Mouse (Mus musculus) adrenal gland, postnatal 25 days (tissue): ENCODE results near the gene G3bp2. TPM values are rescaled to one million over a fixed set of nuclear protein-coding genes. Genes with fewer than 3 reads are reported as not detected.
A peak's percentile ranks its signal among the peaks of the same experiment; 100 is the strongest.

Source experiments
- DNase-seq: peaks from one replicate; pipeline ENCODE4 v3.0.0; 2021; ENCODE audit warnings: mixed read lengths
- total RNA-seq: library from RNA; stranded (reverse); gene quantifications from 2 replicates; pipeline ENCODE4 v1.2.3, GENCODE M21; 2021

Gene G3bp2
- total RNA-seq, 1 experiment from 2014 or later, result 133 TPM

DNA sequence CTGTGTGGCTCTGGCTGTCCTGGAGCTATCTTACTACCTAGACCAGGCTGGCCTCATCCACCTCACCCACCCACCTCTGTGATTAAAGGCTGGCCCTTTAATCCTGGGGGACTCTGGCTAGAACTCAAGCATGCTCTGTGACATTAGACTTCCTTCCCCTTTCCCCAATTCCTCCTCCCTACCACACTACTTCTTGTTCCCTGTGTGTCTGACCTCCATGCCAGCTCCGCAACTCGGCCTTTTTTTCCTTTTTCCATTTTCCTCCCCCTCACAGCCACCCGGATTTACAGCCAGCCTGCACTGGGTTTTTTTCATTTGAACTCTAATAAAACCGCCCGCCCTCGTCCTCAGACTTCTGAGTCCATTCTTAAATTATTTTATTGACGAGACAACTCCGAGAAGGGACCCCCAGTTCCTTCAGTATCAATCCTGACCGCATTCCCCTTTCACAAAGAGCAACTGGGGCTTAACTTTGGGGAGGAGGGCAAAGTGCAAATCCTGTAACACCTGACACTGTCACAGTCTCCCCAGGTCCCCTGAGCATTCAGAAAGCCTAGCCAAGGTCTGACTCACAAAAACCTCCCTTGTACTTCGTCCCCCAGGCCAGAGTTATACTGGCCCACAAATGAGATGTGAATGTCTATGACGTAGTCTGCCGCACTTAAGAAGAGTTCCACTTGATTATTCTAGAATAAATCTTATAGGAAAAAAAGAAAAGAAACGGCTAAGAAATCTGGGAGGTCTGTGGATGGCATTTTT lies 15.0 kb upstream of the G3bp2 start:
- no peak for DNase-seq

DNA sequence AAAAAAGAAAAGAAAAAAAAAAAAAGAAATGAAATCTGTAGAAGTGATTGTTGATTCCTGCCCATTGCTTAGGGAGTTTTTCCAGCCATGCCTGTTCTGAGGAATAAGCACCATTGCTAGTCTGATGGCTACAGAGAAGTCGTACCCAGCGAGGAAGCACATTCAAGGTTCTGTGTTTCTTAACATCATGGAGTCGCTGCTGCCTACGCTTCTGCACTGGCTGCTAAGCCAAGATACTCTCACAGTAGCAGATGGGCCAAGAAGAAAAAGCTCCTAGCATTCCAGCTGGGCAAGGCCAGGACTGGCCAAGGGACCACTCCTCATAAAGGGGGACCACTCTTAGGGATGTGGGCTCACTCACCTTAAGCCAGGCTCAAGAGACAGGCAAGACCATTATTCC lies 14.3 kb upstream of the G3bp2 start:
- no peak for DNase-seq

DNA sequence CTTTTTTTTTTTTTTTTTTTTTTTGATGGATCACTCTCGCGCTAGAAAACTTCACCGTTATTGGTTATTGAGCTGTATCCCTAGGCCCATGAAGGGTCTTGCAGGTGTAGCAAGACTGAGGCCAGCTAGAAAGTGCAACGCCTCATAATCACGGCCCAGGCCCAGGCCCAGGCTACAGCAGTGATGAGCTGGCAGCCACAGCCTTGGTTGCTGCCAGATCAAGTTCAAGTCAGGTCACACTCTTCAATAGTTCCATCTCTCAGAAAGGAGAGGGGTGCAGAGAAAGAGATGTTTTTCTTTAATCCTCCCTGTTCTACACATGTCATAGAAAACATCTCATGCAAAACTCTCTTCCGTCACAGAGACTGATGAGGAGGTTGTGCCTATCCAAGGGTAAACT lies 13.3 kb upstream of the G3bp2 start:
- DNase-seq, result peak; percentile 21

DNA sequence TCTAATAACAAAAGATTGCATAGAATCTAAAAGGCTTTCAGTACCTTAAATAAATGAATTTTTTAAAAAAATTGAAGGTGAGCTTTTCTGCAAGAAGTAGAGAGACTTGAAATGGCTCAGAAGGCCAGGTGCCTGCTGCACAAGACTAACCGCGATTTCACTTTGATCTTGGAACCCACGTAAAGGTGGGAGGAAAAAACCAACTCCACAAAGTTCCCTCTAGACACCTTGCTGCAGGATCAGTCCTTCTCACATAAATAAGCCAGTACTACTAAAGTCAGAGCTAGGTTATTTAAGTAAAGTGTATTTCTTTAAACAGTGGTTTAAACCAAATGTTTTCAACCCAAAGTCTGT lies 10.5 kb upstream of the G3bp2 start:
- no peak for DNase-seq

DNA sequence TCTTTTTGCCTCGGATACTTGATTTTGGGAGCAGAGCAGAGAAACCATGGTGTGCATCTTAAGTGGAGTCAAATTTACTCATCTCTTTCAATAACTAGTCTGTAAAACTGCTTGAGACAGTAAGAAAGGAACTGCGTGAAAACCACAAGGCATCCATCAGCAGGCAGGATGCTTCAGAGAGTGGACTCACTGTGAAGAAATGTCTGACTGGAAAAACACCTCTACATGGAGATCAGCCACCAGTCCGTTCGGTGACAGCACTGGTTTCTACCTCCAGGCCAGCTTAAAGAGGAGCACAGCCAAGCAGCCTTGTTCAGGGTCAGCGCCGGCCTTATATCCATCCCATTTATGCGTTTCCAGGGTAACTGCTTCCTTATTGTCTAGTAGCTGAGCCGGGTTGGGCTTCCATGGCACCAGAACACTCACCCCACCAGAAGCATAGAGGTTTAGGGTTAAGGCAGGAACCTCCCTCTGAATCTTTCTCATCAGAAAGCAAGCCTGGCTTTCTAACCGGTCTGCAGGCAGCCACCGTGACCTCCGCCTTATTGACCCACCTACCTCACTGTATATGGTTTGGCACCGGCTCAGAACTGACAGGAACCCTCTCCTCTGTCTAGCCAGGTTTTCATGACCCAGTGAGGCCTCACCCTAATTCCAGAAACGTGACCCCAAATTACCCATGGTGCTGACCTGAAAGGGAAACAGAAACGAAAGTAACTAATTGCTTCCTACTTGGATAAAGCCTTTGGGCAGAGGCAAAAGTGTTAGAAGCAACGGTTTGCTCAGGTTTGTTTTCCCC lies 9.9 kb upstream of the G3bp2 start:
- DNase-seq, result no peak

DNA sequence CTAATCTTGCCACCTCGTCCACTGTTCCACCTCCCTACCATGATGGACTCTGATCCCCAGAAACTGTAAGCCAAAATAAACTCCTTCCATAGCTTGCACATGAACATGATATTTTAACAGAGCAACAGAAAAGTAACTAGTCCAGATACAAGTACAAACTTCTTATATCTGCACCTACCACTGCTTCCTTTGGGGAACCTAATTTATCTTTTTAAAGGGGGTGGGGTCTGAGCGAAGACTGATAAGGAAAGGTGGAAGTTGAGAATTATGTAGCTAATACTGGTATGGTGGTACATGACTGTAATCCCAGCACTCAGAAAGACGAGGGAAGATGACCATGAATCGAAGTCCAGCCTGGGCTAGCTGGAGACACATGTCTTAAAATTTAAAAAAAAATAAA lies 4.0 kb upstream of the G3bp2 start:
- DNase-seq, result no peak

DNA sequence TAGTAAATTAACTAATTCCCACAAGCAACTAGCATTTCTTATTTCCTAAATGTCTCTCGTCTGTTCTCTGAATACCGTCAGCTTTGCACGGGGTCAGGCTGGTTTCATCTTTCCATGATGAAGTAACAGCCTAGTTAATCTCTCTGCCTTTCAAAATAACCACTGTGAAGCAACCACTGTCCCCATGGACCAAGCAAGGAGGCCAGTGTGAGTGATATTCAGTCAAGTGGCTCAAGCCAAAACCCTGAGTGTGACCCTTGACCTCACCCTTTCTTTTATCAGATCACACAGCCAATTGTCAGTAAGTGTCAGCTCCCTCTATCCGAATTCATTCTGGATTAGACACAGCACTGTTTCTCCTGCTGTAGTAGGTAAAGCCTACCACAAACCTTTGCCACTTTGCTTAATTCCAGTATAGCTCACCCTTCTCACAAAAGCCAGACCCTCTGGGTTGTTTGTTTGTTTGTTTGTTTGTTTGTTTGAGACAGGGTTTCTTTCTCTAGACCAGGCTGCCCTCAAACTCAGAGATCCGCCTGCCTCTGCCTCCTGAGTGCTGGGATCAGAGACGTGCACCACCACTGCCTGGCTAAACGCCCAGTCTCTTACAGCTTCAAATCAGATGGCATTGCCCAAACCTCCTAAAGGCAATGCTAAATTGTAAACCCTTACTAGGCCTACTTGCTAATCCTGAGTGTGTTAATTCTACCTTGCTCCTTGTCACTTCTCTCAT lies 2.5 kb upstream of the G3bp2 start:
- no peak for DNase-seq

DNA sequence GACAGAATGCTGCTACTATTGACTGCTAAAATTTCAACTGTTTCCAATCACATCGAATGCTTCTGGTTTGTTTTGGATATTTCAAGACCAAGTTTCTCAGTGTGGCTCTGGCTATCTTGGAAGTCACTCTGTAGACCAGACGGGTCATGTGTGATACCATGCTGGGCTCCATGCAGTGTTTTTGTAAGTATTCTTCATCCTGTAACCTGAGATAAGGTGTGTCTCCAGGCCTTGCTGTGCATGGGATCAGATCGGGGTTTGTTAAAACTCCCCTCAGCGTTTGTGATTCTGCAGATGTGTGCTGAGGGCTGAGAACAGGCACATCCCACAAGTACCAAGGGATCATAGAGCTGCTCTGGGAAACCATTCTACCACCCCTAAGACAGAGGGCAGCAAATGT lies 1.7 kb upstream of the G3bp2 start:
- DNase-seq, result no peak

DNA sequence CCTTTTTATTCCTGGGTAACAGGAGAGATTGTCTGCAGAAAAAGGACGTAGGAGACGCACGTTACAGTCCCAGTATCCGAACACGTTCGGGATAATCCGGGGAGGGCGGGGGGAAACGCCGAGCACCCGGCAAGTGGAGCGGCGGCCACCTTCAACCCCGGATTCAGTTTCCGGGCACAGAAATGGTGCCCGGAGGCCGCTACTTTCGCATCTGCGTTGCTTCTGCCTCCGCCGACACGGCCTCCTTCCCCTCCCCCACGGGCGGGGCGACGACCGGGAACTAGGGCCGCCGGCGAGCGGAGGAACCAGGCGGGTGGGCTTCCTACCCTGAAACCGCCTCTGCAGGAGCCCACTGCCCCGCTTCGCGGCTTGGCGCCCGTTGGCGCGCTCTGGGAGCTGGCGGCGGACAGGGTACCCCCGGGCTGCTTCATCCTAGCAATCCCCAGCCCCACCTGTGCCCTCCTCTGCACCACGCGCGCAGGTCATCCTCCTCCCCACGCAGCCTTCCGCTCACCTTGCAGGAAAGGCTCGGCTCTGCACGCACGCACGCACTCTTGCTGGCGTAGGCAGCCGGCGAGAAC lies 608 bp downstream of the G3bp2 start:
- DNase-seq, result peak; percentile 74

DNA sequence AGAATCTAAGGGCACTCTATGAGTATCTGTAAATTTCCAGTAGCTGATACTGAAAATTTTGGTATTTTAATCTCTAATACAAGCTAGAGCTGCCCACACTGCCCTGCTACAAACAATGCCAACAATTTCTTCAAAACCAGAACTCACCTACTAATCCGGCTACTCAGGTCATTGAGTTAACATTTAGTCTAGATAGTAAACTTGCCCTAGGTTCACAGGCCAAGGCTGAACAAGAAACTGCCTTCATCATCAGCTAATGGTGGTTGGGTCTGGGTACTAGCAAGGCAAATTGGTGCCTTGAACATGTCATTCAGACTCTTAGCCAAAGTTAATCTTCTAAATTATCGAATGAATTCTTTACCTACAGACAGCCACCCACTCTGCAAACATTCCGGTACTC lies 2.2 kb downstream of the G3bp2 start:
- DNase-seq, result no peak

DNA sequence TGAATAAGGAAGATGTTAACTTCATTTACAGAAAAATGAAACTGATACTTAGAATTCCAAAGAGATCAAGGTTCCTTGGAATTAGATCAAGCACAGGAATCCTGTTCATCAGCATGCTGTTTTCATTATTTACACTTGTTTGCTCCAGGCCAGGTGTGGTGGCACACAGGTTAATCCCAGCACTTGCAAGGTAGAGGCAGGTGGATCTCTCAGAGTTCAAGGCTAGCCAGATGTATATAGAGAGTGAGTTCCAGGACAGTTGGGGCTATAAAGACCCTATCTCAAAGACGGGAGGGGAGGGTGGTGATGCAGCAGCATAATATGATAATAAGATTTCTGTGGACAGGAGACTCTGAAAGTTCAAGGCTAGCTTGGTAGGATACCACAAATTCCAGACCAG lies 3.1 kb downstream of the G3bp2 start:
- no peak for DNase-seq

DNA sequence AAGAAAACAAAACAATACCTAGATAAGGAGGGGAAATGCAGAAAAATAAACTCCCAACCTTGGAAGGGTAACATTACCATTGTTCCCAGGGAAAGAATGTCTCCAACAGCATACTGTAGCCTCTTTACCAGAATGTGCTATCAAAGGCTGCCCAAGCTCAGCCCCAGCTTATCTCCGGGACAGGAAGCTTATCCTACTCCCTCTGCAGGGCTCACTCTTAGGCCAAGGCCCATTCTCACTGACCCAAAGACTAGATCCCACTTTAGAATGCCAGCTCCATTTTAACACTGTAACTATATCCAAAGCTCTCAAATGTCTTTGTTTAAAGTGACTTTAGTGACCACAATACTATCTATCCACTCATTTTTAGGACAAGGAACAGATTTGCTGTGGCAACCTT lies 4.2 kb downstream of the G3bp2 start:
- DNase-seq, result no peak

DNA sequence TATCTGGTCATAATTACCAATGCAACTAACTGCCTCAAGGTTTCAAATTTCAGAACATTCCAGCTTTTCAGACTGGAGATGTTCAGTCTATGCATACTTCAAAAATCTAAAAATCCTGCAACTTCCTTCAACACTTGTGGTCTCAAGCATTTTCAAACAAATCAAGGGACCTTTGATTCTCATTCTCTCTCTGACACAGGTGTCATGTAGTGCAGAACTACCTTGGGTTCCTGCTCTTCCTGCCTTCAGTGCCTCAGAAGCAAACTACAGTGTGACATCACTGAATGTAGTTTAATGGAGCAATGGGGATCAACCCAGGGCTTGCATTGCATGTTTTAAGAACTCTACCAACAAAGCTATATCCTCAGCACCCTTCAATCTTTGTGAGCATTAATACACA lies 4.8 kb downstream of the G3bp2 start:
- no peak for DNase-seq

DNA sequence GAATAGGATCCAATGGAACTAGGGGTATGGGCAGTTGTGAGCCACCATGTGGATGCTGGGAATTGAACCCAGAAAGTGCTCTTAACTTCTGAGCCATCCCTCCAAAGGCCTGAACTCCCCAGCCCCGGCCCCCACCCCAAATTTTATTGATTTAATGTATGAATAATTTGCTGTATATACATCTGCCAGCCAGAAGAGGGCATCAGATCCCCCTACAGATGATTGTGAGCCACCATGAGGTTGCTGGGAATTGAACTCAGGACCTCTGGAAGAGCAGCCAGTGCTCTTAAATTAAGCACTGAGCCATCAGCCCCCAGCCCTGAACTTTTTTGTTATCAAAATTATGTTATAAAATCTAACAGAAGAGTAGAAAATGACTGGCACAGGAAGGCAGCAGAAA lies 7.2 kb downstream of the G3bp2 start:
- DNase-seq, result no peak

DNA sequence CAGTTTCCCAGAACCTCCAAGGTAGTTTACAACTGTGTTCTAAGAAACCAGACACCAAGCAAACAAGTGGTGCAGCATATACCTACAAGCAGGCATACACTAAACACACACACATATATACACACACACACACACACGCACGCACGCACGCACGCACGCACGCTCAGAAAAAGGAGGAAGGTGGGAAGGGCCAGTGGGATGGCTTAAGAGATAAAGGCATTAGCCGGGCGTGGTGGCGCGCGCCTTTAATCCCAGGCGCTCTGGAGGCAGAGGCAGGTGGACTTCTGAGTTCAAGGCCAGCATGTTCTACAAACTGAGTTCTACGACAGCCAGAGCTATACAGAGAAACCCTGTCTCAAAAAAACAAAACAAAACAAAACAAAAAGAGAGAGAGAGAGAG lies 9.5 kb downstream of the G3bp2 start:
- DNase-seq, result no peak

DNA sequence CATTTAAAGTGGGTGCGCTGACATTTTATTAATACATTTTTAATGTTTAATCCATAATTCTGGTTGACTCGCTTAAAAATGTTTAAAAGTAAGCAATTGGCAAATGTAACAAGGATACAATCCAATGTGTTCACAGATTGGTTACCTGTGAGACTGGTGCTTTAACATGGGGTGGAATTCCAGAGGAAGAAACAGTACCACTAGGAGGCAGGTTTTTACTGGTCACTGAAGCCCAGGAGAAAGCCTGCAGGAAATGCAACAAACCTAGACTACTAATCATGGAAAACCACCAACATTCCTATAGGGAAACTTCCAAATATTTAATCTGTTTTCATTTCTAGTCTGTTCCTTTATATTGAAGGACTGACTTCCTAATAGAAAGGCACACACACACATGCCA lies 20.3 kb downstream of the G3bp2 start:
- DNase-seq, result no peak

DNA sequence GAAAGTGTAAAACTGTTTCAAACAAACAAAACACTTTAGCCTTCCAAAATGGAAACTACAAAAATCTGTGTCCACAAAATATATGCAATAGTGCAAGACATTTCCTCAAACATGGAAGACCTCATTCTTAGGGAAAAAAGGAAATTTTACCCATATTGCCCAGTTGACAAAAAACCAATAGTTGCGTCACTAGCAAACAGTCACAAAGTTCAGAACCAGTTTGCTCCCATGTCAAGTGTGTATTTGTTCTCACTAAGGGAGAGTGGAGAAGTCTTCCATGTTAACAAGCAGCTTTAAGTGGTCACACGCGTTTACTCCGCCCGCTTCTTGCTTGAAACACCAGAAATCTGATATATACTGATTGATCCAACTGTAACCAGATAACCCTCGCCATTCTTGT lies 30.7 kb downstream of the G3bp2 start:
- no peak for DNase-seq

DNA sequence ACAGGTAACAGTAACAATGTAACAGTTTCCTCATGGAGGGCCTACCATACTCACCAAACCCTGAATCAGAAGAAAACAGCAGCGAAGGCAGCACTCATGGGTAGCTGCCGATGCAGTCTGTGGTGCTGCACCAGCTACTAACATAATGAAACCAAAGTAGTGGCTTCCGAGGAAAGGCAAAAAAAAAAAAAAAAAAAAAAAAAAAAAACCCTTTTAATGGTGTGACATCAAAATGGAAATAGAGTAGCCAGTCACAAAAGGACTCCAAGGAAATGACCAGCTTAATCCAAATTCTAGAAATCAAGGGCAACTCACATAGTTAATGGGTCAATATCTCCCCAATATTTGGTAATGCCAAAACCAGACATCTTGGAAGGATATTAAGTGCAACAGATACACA lies 33.1 kb downstream of the G3bp2 start:
- no peak for DNase-seq

DNA sequence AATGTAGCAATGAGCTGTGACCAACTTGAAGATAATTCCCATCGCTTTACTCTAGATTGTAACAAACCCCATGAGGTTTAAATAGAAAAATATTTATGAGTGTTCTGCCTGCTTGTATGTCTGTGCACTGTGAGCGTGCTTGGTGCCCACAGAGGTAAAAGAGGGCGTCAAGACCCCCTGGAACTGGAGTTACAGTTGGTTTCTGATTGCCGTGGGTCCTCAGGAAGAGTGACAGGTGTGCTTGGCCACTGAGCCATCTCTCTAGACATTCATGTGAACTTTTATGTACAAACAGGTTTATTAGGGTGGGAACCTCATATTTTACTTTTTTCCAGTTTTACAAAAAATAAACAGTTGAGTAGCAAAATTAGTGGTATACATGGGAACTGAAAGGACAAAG lies 39.7 kb downstream of the G3bp2 start, which contains the start of gene Cdkl2:
Gene Cdkl2 (minus strand): TSS at position 101 of the 400 bp plus-strand sequence.
- DNase-seq, result no peak

DNA sequence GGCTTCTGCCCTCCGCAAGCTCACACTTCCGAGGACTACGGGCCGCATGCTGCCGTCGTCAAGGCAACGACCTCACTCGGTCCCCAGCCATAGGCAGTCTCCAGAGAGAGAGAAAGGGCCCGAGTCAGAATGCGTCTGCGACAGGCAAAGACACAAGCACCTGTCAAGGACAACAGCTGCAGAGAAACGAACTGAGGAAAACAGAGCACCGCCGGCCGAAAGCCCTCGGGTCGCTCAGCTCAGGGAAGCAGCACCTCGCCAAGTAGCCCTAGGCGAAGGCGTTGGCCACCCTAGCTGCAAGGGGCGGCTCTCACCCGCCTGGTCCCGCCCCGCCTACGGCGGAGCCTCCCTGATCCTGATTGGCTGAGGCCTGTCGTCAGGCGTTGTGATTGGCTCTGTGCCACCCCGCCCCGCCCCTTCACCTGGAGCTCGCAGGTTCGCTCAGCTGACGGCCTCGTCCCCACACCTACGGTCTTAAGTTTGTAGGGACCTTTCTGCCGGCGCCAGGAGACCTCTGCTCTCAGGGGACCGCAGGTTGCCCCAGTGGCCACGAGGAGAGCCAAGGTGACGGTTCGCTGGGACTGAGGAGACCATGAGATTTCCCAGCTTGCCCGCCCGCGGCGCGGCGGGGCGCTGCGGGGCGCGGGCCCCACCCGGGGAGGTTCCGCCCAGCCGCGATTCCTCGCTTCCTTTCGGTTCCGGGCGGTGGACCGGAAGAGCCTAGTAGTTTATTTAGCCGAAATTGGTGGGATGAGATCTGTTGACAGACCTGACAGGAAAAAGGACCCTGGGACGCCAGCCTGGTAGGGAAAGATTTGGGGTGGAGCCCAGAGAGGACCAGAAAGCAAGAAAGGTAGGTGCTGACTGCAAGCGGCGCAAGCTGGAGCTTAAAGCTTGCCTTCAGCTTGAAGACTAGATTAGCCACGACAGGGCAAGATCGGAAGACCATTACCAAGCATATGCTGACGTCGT lies 40.9 kb downstream of the G3bp2 start:
- peak; percentile 95 for DNase-seq

DNA sequence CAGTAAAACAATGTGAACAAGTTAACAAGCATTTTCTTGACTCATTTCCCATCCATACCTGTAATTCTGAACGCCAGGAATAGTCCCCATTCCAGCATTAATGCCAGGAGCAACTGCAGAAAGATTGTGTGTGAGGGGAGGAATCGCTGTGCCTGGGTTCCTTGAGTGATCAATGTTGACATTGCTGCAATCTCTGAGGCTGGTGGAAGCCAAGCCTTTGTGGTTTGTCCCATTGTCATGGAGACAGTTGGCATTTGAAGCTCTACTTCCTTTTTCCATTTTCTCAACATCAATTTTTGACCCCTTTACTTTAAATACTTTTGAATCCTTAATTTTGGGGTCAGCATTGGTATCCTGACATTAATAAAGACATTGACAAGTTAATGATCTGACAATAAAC lies 63.6 kb downstream of the G3bp2 start:
- DNase-seq, result no peak

DNA sequence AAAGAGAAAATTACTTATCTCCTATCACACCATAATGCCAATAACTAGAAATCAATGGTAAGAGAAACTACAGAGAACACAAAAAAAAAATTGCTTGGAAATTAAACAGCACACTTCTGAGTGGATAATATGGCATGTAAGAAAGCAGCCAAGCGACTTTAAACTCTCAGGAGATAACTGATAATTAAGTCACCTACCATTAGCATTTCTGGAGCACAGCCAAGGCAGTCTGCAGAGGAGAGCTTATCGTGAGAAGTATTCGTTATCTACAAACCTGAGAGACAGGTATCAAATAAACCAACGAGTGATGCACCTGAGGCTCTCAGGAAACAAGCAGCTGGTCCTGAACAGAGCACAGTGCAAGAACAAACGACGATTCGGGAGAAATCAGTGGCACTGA lies 71.8 kb downstream of the G3bp2 start:
- DNase-seq, result no peak
